Mouse (Mus musculus): ENCODE data around the gene Mog. TPM values are rescaled to one million over a fixed set of nuclear protein-coding genes. Genes with fewer than 3 reads are reported as not detected.
A peak's percentile ranks its signal among the peaks of the same experiment; 100 is the strongest.

Gene Mog
- polyA plus RNA-seq, 1 experiment: 0.04 TPM

DNA sequence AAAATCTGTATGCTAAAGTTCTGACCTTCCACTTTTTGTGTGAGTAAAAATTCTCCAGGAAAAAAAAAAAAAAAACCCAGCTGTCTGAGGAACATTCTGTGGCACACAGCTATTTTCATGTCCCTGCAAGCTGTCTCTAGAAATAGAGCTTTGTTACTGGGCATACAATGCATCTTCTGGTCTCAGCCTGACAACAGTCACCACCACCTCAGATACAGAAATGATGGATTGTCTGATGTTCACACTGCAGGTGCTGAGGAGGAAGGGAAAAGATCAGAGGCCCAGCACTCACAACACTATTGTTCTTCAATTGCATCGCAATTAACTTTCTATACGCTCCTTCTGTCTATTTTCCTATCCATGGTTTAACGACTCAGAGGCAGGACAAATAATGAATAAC, 4.9 kb downstream of the Mog start:
- no peak for TF ChIP-seq REST (IDR thresholded peaks at IDR 0.05; ENCODE audit: insufficient read depth, insufficient read length)
- no peak for TF ChIP-seq POLR2AphosphoS2 (IDR thresholded peaks at IDR 0.05; ENCODE audit: insufficient read length, low read depth)
- peak in 1 of 3 experiments; percentile 27 for TF ChIP-seq MYOG (IDR thresholded peaks at IDR 0.05; ENCODE audit: control insufficient read depth in 1 of 3, insufficient read depth in 1 of 3, insufficient read length in 2 of 3, low read depth in 2 of 3)
- no peaks in the 10 kb centered on the region for H3K36me3 ChIP-seq (ENCODE audit: control insufficient read depth, insufficient read depth)
- no peaks in the 10 kb centered on the region for H3K27me3 ChIP-seq (ENCODE audit: control insufficient read depth, insufficient read depth, insufficient read length)

GRCm38 (mm10) chr17:37016333-37016732, 6.9 kb downstream of the Mog start:
- Histone ChIP-seq H3K4me3 (no peak overlapping the region), H3ac (ENCODE audit: control insufficient read depth, insufficient read length) (no peak overlapping the region), H3K27me3 (ENCODE audit: control insufficient read depth, insufficient read depth, insufficient read length) (no peaks in the 10 kb centered on the region), H3K4me2 (ENCODE audit: low read depth) (no peak overlapping the region), H3K36me3 (ENCODE audit: control insufficient read depth, insufficient read depth) (no peaks in the 10 kb centered on the region), H3K79me2 (ENCODE audit: control insufficient read depth, insufficient read depth) (no peaks in the 10 kb centered on the region)
- no peak for TF ChIP-seq TCF3 (IDR thresholded peaks at IDR 0.05; ENCODE audit: insufficient read length, low read depth)

More for the DNA sequence above, 4.9 kb downstream of the Mog start:
- no peaks in the 10 kb centered on the region for H3K79me2 ChIP-seq (ENCODE audit: control insufficient read depth, insufficient read depth)
- H3K4me3 ChIP-seq: no peak overlapping the region
- no peak overlapping the region for H3K4me2 ChIP-seq (ENCODE audit: low read depth)
- H3ac ChIP-seq (ENCODE audit: control insufficient read depth, insufficient read length): no peak overlapping the region

- Histone ChIP-seq H3K4me2 (ENCODE audit: low read depth) (no peak overlapping the region), H3K4me3 (no peak overlapping the region), H3K27me3 (ENCODE audit: control insufficient read depth, insufficient read depth, insufficient read length) (no peaks in the 10 kb centered on the region), H3K36me3 (ENCODE audit: control insufficient read depth, insufficient read depth) (peaks cover 9% of the 10 kb centered on the region), H3K79me2 (ENCODE audit: control insufficient read depth, insufficient read depth) (no peaks in the 10 kb centered on the region), H3ac (ENCODE audit: control insufficient read depth, insufficient read length) (no peak overlapping the region)
- TF ChIP-seq USF1 (IDR thresholded peaks at IDR 0.05; ENCODE audit: low read depth): no peak
- no peak for TF ChIP-seq MYOD1 (IDR thresholded peaks at IDR 0.05; ENCODE audit: control insufficient read depth in 1 of 3, insufficient read length in 2 of 3, low read depth in 2 of 3)
- no peak for TF ChIP-seq TCF3 (IDR thresholded peaks at IDR 0.05; ENCODE audit: insufficient read length, low read depth)
- TF ChIP-seq MAX (IDR thresholded peaks at IDR 0.05; ENCODE audit: low read depth): no peak
- TF ChIP-seq CEBPB (IDR thresholded peaks at IDR 0.05; ENCODE audit: insufficient read depth, poor library complexity, severe bottlenecking): no peak
- TF ChIP-seq SRF (IDR thresholded peaks at IDR 0.05; ENCODE audit: control insufficient read depth, insufficient read length, low read depth): no peak
Measured at GRCm38 (mm10) chr17:37012141-37012540, 11.1 kb downstream of the Mog start.

GRCm38 (mm10) chr17:37011719-37012118, 11.5 kb downstream of the Mog start:
- H3K36me3 ChIP-seq (ENCODE audit: control insufficient read depth, insufficient read depth): peaks cover 9% of the 10 kb centered on the region
- H3K4me2 ChIP-seq (ENCODE audit: low read depth): no peak overlapping the region
- H3ac ChIP-seq (ENCODE audit: control insufficient read depth, insufficient read length): no peak overlapping the region
- TF ChIP-seq TCF3 (IDR thresholded peaks at IDR 0.05; ENCODE audit: insufficient read length, low read depth) (no peak), MAX (IDR thresholded peaks at IDR 0.05; ENCODE audit: low read depth) (no peak), MYOG (IDR thresholded peaks at IDR 0.05; ENCODE audit: control insufficient read depth in 1 of 3, insufficient read depth in 1 of 3, insufficient read length in 2 of 3, low read depth in 2 of 3) (no peak), POLR2A (IDR thresholded peaks at IDR 0.05; ENCODE audit: insufficient read length, low read depth) (no peak), CEBPB (IDR thresholded peaks at IDR 0.05; ENCODE audit: insufficient read depth, poor library complexity, severe bottlenecking) (no peak), POLR2AphosphoS2 (IDR thresholded peaks at IDR 0.05; ENCODE audit: insufficient read length, low read depth) (no peak), MYOD1 (IDR thresholded peaks at IDR 0.05; ENCODE audit: control insufficient read depth in 1 of 3, insufficient read length in 2 of 3, low read depth in 2 of 3) (no peak), SRF (IDR thresholded peaks at IDR 0.05; ENCODE audit: control insufficient read depth, insufficient read length, low read depth) (no peak), TCF12 (IDR thresholded peaks at IDR 0.05; ENCODE audit: insufficient read depth, poor library complexity, severe bottlenecking) (no peak), USF1 (IDR thresholded peaks at IDR 0.05; ENCODE audit: low read depth) (no peak), REST (IDR thresholded peaks at IDR 0.05; ENCODE audit: insufficient read depth, insufficient read length) (no peak), E2F4 (IDR thresholded peaks at IDR 0.05; ENCODE audit: insufficient read depth) (no peak)
- H3K4me3 ChIP-seq: no peak overlapping the region
- no peaks in the 10 kb centered on the region for H3K79me2 ChIP-seq (ENCODE audit: control insufficient read depth, insufficient read depth)
- no peaks in the 10 kb centered on the region for H3K27me3 ChIP-seq (ENCODE audit: control insufficient read depth, insufficient read depth, insufficient read length)

DNA sequence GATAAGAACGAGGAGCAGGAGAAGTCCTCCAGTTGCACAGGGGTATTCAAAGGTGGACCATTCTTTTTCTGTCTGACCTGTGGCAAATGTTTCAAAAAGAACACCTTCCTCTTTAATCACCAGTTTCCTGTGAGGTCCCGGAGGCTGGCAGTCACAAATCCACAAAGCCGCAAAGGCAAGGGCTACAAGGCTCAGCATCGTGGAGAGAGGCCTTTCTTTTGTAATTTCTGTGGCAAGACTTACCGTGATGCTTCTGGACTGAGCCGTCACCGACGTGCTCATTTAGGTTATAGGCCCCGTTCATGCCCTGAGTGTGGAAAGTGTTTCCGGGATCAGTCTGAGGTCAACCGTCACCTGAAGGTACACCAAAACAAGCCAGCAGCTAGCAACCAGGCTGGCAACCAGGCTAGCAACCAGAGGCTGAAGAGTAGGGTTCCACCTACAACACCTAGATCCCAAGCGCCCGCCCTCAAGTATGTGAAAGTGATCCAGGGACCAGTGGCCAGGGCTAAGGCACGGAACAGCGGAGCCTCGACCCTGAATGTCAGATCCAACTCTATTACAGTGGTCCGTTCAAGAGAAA, 13.6 kb downstream of the Mog start:
- H3K36me3 ChIP-seq (ENCODE audit: control insufficient read depth, insufficient read depth): peaks cover 9% of the 10 kb centered on the region
- no peak overlapping the region for H3K4me3 ChIP-seq
- no peaks in the 10 kb centered on the region for H3K27me3 ChIP-seq (ENCODE audit: control insufficient read depth, insufficient read depth, insufficient read length)
- H3K4me2 ChIP-seq (ENCODE audit: low read depth): no peak overlapping the region
- TF ChIP-seq USF1 (IDR thresholded peaks at IDR 0.05; ENCODE audit: low read depth) (no peak), TCF3 (IDR thresholded peaks at IDR 0.05; ENCODE audit: insufficient read length, low read depth) (no peak), E2F4 (IDR thresholded peaks at IDR 0.05; ENCODE audit: insufficient read depth) (no peak), POLR2AphosphoS2 (IDR thresholded peaks at IDR 0.05; ENCODE audit: insufficient read length, low read depth) (no peak), MYOG (IDR thresholded peaks at IDR 0.05; ENCODE audit: control insufficient read depth in 1 of 3, insufficient read depth in 1 of 3, insufficient read length in 2 of 3, low read depth in 2 of 3) (no peak), MAX (IDR thresholded peaks at IDR 0.05; ENCODE audit: low read depth) (no peak), POLR2A (IDR thresholded peaks at IDR 0.05; ENCODE audit: insufficient read length, low read depth) (no peak), TCF12 (IDR thresholded peaks at IDR 0.05; ENCODE audit: insufficient read depth, poor library complexity, severe bottlenecking) (no peak), CEBPB (IDR thresholded peaks at IDR 0.05; ENCODE audit: insufficient read depth, poor library complexity, severe bottlenecking) (no peak), REST (IDR thresholded peaks at IDR 0.05; ENCODE audit: insufficient read depth, insufficient read length) (no peak), SRF (IDR thresholded peaks at IDR 0.05; ENCODE audit: control insufficient read depth, insufficient read length, low read depth) (no peak), MYOD1 (IDR thresholded peaks at IDR 0.05; ENCODE audit: control insufficient read depth in 1 of 3, insufficient read length in 2 of 3, low read depth in 2 of 3) (no peak)
- no peak overlapping the region for H3ac ChIP-seq (ENCODE audit: control insufficient read depth, insufficient read length)
- H3K79me2 ChIP-seq (ENCODE audit: control insufficient read depth, insufficient read depth): no peaks in the 10 kb centered on the region
